Mouse (Mus musculus) megakaryocyte, embryonic 14.5 days (primary cell): ENCODE results near the gene Nxnl1. TPM values are rescaled to one million over a fixed set of nuclear protein-coding genes. Genes with fewer than 3 reads are reported as not detected.

ENCODE experiments used
- H3K27me3 ChIP-seq: replicated peaks from 2 replicates; pipeline ENCODE3; 2012; ENCODE audit warnings: inconsistent platforms
- H3K36me3 ChIP-seq: replicated peaks from 2 replicates; pipeline ENCODE3; 2012; ENCODE audit warnings: low read length, inconsistent platforms, mixed read lengths
- H3K4me1 ChIP-seq: 2 replicates; pipeline ENCODE4 v1.6.1; 2012; ENCODE audit warnings: inconsistent platforms
- H3K4me3 ChIP-seq: replicated peaks from 2 replicates; pipeline ENCODE3; 2012; ENCODE audit warnings: moderate library complexity, mild to moderate bottlenecking, inconsistent platforms
- H3K9me3 ChIP-seq: 2 replicates; pipeline ENCODE4 v1.6.1; 2012; ENCODE audit warnings: inconsistent platforms
- FLI1 ChIP-seq: IDR thresholded peaks from 2 replicates; pipeline ENCODE4 v1.6.1; 2012; ENCODE audit warnings: low read length, inconsistent platforms, mixed read lengths
- GATA1 ChIP-seq: IDR thresholded peaks from 3 replicates; pipeline ENCODE4 v1.6.1; 2012; ENCODE audit warnings: mixed read lengths, low read length, inconsistent platforms, borderline replicate concordance
- polyA plus RNA-seq: library from polyadenylated mRNA; stranded (reverse); fragments of >175 nt; gene quantifications from 2 replicates; pipeline ENCODE4 v1.2.3, GENCODE M21; 2012; ENCODE audit warnings: low replicate concordance; ENCODE audit not compliant: insufficient read depth

Gene Nxnl1
- polyA plus RNA-seq: not detected in 2 replicates

DNA sequence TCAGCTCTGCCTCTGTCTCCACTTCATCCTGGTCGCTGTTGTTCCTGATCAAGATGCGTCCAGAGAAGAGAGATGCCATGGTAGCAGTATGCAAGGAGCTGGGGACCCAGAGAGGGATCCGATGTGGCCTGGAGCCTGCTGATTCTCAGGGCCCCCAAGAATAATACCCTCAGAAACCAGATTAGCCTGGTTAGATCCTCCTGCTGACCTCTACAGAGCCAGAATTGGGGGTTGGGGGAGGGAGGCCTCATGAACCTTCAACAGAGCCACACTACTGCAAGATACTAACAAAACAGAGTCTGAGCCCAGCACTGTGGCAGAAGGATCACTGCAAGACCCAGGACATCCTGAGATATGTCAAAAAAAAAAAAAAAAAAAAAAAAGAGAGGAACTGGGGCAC is at the start of gene Nxnl1:
Gene Nxnl1, minus strand, starts transcription at position 101 of the 400 bp plus-strand sequence.
- Histone ChIP-seq H3K36me3 (peaks cover 2% of the 10 kb centered on the region), H3K9me3 (peaks cover 10% of the 10 kb centered on the region), H3K4me1 (peaks cover 62% of the 10 kb centered on the region), H3K27me3 (peaks cover 64% of the 10 kb centered on the region), H3K4me3 (no peak within 1 kb of the TSS)
- no peak for TF ChIP-seq GATA1
- TF ChIP-seq FLI1: no peak

DNA sequence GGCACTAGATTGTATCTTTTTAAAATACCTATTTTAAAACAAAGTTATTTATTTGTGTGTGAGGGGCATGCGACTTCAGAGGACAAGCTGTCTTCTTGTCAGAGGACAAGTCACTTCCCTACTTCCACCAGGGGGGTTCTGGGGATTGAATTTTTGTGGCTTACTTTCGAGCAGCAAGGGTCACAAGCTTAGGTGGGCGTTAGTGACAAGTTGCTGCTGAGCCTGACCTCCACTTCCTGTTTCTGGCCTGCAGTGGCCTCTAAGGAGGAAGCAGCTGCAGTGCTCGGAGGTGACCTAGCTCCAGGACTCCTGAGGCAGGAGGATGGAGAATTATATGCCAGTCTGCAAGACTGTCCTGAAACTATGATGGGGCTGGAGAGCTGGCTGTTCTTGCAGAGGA is 47.0 kb upstream of the Nxnl1 start:
- peak overlapping the region; percentile 62 for H3K4me3 ChIP-seq
- peaks cover 46% of the 10 kb centered on the region for H3K4me1 ChIP-seq
- peaks cover 56% of the 10 kb centered on the region for H3K36me3 ChIP-seq
- no peak for TF ChIP-seq GATA1
- TF ChIP-seq FLI1: no peak
- no peaks in the 10 kb centered on the region for H3K27me3 ChIP-seq
- H3K9me3 ChIP-seq: no peaks in the 10 kb centered on the region

DNA sequence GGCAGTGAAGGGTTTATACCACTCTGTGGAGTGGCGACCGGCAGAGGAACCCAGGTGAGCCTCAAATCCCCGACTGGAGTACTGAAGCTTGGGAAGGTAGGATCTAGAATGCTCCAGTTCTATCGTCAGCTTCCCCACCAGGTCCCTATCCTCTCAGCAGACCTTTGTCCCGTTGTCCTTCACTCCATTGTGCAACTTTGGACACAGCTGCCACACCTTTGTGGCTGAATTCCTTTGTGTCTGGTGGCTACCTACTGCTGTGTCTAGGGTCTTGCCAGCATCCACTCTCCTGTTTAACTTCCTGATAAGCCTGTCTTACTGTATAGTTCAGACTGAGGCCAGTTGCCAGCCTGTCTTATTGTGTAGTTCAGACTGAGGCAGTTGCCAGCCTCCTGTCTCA is 45.7 kb upstream of the Nxnl1 start:
- peak overlapping the region; percentile 95 for H3K4me3 ChIP-seq
- TF ChIP-seq FLI1 (no peak), GATA1 (no peak)

DNA sequence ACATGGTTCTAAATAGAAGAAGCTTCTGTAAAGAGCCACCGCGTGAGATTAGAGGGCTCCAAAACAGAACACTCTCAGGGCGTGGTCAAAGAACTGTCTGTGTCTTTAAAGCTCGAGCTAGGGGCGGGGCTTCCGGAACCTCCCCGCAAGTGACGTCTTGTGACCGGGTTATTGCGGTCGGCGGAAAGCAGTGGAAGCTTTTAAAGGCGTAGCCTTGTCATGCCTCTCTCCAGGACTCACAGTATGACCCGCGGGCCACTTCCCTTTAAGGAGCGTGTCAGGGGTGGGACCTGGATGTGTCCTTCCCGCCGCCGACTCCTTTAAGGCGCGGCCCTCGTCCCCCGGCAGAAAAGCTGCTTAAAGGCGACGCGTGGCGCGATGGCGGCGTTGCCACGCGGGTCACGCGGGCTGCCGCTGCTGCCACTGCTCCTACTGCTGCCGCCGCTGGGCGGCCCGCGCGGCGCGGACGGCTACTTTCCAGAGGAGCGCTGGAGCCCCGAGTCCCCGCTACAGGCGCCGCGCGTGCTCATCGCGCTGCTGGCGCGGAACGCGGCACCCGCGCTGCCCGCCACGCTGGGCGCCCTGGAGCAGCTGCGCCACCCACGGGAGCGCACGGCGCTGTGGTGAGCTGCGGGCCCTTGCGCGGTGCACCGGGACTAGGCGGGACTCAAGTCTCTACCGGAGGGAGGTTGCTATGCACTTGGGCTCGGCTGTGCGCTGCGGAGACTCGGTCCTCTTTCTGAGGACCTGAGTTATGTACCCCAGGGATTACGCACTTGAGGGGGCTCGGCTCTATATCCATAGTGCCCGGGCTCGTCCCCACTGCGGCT is 44.6 kb upstream of the Nxnl1 start, which contains the start of gene Colgalt1:
Gene Colgalt1, plus strand, starts transcription at position 177 of the 830 bp plus-strand sequence.
- H3K9me3 ChIP-seq: no peaks in the 10 kb centered on the region
- TF ChIP-seq FLI1: no peak
- no peak for TF ChIP-seq GATA1
- H3K4me1 ChIP-seq: peaks cover 49% of the 10 kb centered on the region
- H3K4me3 ChIP-seq: peak within 1 kb of the TSS; percentile 95
- H3K36me3 ChIP-seq: peaks cover 53% of the 10 kb centered on the region
- H3K27me3 ChIP-seq: no peaks in the 10 kb centered on the region

More for the DNA sequence above, 45.7 kb upstream of the Nxnl1 start:
- H3K4me1 ChIP-seq: peaks cover 49% of the 10 kb centered on the region
- peaks cover 51% of the 10 kb centered on the region for H3K36me3 ChIP-seq
- H3K9me3 ChIP-seq: no peaks in the 10 kb centered on the region
- H3K27me3 ChIP-seq: no peaks in the 10 kb centered on the region

DNA sequence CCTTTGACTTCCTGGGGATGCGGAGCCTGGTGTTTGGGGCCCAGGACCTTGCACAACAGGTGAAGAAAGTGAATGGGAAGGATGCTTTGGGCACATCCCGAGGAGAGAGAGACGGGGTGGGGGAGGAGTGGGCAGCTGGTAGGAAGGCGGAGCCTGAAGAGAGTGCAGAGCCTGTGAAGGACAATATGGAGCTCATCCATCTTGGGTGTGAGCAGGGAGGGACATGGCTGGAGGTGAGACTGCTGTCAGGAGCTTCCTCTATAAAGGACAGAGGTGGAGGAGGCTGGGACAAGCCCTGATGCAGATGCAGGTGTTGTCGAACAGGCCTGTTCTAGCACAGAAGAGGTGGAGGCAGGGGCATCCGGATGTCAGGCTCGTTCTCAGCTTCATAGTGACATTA is 37.6 kb upstream of the Nxnl1 start:
- H3K27me3 ChIP-seq: peaks cover 8% of the 10 kb centered on the region

DNA sequence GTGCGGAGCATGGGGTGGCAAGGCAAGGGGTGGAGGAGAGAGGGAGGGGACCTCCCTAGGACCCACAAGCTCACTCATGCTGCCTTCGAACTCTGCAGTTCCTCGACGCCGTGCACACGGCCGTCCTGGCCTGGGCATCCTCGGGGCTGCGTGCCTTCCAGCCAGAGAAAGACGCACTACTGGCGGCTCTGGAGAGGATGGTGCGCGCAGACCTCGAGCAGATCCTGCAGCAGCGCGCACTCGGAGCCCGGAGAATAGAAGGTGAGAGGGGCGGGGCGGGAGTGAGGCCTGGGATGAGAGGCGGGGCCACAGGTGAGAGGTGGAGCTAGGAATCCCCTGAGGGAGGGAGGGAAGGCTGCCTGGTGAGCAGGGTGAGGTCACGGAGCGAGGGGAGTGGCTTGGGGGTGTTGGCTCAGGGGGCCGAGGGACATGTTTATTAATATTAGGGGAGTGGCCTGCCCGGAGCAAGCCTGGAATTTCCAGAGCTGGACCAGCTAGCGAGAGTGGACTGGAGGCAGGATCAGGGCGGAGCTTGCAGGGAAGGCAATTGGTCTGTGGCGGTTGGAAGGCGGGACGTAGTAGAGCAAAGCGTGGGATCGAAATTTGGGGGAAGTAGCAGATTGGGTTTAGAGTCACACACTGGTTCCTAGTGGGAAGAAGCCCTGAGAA is 36.4 kb upstream of the Nxnl1 start:
- peak overlapping the region; percentile 23 for H3K4me3 ChIP-seq
- H3K27me3 ChIP-seq: peaks cover 8% of the 10 kb centered on the region
- H3K4me1 ChIP-seq: peaks cover 7% of the 10 kb centered on the region; the same call in 1 of the 2 replicates
- TF ChIP-seq GATA1 (no peak), FLI1 (no peak)
- H3K9me3 ChIP-seq: no peaks in the 10 kb centered on the region
- peaks cover 87% of the 10 kb centered on the region for H3K36me3 ChIP-seq

More for the DNA sequence above, 37.6 kb upstream of the Nxnl1 start:
- TF ChIP-seq FLI1 (no peak), GATA1 (no peak)
- no peak overlapping the region for H3K4me3 ChIP-seq
- H3K9me3 ChIP-seq: no peaks in the 10 kb centered on the region
- H3K4me1 ChIP-seq: peaks cover 10% of the 10 kb centered on the region
- H3K36me3 ChIP-seq: peaks cover 81% of the 10 kb centered on the region

DNA sequence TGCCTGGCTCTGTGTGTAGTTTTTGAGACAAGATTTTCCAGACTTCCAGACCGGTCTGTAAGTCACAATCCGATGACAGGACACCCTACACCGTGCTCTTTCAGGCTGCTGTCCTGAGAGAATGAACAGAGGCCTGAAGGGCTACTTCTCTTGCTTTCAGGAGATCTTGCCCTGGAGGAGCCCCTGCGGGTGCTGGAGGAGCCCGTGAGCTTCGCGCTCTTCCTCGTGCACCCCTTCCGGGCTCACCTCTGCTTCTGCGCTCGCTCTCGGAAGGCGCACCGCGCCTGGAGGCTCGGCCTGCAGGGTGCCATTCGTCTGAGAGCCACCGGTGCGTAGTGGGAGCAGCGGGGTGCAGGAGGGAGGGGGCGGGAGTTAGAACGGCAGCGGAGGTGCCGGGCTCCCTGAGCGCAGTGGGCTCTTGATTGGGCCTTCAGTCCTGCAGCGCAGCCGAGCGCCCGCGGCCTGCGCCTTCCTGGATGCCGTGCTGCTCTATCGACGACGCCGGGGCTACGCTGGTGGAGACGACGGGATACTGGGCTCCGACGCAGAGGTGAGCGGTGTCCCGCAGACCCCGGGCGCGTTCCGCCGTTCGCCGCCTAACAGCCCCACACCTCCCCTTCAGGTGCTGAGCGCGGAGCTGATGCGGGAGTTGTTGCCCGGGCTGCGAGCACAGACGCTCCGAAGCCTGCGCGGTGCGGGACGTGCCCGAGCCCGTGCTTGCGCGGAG is 35.7 kb upstream of the Nxnl1 start:
- Histone ChIP-seq H3K9me3 (no peaks in the 10 kb centered on the region), H3K4me1 (peaks cover 8% of the 10 kb centered on the region; the same call in 1 of the 2 replicates), H3K4me3 (peak overlapping the region; percentile 23), H3K36me3 (peaks cover 89% of the 10 kb centered on the region), H3K27me3 (peaks cover 8% of the 10 kb centered on the region)
- TF ChIP-seq FLI1: no peak

DNA sequence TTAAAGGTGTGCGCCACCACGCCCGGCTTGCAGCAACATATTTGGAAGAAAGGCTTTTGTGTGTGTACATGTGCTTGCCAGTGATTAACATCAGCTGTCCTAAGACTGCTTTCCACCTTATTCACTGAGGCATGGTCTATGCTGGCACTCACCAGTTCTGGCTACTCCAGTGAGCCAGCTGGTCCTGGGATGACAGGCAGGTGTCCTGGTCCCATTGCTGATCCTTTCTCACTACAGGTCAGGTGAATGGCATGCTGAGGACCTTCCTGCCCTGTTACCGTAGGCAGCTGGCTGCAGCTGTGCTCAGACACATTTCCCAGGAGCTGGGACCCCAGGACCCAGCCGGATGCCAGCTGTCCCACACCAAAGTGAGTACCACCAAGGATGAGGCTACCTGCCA is 32.4 kb upstream of the Nxnl1 start:
- H3K36me3 ChIP-seq: peaks cover 88% of the 10 kb centered on the region

DNA sequence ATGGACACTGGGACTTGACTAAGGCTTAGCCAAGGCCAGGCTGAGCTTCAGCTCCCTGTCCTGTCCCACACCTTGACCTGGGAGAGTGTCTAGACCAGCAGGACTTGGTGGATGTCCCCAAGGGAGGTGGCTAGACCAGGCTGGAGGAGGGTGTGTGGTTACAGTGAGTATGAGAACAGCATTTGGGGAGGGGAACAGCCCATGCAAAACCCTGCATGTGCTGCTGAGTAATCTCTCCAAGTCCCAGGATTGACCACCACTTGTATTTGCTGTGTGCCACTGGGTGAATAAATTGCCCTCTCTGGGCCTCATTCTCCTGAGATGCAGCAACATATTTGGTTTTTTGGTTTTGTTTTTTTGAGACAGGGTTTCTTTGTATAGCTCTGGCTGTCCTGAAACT is 32.0 kb upstream of the Nxnl1 start:
- peaks cover 8% of the 10 kb centered on the region for H3K27me3 ChIP-seq
- H3K36me3 ChIP-seq: peaks cover 88% of the 10 kb centered on the region
- no peaks in the 10 kb centered on the region for H3K9me3 ChIP-seq
- H3K4me3 ChIP-seq: no peak overlapping the region
- TF ChIP-seq GATA1 (no peak), FLI1 (no peak)
- H3K4me1 ChIP-seq: peaks cover 43% of the 10 kb centered on the region

More for the DNA sequence above, 32.4 kb upstream of the Nxnl1 start:
- no peaks in the 10 kb centered on the region for H3K9me3 ChIP-seq
- H3K27me3 ChIP-seq: peaks cover 8% of the 10 kb centered on the region
- no peak overlapping the region for H3K4me3 ChIP-seq
- peaks cover 39% of the 10 kb centered on the region for H3K4me1 ChIP-seq
- no peak for TF ChIP-seq GATA1
- TF ChIP-seq FLI1: no peak

DNA sequence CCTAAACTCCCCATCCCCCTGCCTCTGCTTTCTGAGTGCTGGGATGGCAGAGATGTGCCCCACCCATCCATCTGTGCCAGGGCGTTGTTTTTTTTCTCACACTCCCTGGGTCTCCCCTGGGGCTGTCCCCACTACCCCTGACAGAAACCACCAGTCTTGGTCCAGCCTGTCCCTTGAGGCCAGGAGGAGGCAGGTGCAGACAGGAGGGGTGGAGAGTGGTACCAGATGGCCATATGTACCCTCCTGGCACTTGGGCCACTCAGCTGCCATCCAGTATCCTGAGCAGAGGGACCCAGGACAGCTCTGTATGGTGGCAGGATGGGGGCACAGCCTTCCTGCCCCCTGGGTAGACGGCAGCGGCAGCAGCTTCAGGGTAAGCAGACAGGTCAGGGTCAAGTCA is 31.1 kb upstream of the Nxnl1 start, which contains the start of gene Fam129c:
Gene Fam129c, plus strand, starts transcription at position 198 of the 400 bp plus-strand sequence.
- Histone ChIP-seq H3K9me3 (no peaks in the 10 kb centered on the region), H3K4me1 (peaks cover 50% of the 10 kb centered on the region), H3K27me3 (peaks cover 6% of the 10 kb centered on the region), H3K4me3 (no peak within 1 kb of the TSS), H3K36me3 (peaks cover 79% of the 10 kb centered on the region)
- TF ChIP-seq GATA1: no peak
- no peak for TF ChIP-seq FLI1
